Mouse (Mus musculus): Measurements from ENCODE around the gene Zbtb25.

Zbtb25 gene

DNA sequence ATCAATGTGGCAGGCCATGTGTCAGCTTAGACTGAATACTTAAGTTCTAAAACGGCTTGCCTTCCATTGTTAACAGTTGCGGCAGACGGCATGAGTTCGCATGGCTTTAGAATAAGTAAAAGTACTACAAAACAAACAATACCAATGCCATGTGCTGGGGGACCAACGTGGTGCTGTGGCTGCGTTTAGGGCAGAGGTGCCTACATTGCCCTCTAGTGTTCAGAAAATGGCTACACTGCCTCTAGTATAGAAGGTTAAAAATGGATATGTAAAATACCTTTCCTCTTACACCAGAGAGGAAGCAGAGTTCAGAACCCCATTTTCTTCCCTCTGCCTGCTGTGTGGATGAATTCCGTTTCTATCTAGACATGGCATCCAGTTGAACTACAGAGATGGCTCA lies 7.2 kb upstream of the Zbtb25 start:
- peak; percentile 14 for DNase-seq (ENCODE audit: extremely low spot score)

DNA sequence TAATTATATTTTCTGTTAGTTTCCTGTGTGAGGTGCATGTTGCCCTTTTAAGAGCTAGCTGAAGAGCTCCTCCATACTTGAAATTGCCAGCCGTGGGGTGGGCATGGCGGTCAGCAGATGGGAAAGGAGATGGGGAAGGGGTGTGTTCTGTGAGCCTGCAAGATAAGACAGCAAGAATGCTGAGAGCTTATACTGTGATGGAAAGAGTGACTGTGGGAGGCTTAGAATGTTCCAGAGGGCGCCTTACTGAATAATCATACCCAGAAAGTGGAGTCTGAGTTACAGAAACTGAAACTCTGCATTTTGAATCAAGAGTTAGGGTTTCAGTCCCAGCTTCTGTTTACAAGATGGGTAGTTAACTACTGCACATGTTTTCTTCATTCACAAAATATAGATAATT lies 6.1 kb upstream of the Zbtb25 start:
- DNase-seq (ENCODE audit: extremely low spot score), result no peak

DNA sequence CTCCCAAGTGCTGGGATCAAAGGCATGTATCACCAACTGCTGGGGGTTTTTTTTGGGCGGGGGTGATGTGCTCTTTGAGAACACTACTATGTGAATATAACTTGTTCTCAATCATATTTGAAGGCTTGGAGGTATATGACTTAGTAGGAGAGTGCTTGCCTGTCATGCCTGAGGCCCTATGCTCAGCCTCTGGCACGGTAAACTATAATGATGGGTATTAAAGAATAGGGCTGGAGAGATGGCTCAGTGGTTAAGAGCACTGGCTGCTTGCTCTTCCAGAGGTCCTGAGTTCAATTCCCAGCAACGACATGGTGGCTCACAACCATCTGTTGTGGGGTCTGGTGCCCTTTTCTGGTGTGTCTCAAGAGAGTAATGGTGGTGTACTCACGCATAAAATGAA lies 5.5 kb upstream of the Zbtb25 start:
- DNase-seq (ENCODE audit: extremely low spot score), result no peak

DNA sequence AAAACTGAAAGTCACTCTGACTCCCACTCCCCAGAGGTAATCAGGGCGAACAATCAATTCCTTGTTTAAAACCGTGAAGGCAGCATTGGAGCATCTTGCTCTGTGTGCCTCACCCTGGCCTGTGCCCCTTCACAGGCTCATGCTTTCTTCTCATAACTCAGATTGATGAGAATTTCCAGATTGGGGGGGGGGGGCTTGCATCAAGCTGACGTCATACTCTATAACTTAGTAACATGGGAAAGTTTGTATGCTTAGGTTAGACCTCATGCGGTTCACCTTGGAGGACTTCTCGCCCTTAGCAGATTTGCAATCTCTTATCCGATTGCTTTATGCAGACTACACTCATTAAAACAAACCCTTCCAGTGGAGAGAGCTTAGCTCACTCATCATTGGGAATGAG lies 4.6 kb upstream of the Zbtb25 start:
- no peak for DNase-seq (ENCODE audit: extremely low spot score)

DNA sequence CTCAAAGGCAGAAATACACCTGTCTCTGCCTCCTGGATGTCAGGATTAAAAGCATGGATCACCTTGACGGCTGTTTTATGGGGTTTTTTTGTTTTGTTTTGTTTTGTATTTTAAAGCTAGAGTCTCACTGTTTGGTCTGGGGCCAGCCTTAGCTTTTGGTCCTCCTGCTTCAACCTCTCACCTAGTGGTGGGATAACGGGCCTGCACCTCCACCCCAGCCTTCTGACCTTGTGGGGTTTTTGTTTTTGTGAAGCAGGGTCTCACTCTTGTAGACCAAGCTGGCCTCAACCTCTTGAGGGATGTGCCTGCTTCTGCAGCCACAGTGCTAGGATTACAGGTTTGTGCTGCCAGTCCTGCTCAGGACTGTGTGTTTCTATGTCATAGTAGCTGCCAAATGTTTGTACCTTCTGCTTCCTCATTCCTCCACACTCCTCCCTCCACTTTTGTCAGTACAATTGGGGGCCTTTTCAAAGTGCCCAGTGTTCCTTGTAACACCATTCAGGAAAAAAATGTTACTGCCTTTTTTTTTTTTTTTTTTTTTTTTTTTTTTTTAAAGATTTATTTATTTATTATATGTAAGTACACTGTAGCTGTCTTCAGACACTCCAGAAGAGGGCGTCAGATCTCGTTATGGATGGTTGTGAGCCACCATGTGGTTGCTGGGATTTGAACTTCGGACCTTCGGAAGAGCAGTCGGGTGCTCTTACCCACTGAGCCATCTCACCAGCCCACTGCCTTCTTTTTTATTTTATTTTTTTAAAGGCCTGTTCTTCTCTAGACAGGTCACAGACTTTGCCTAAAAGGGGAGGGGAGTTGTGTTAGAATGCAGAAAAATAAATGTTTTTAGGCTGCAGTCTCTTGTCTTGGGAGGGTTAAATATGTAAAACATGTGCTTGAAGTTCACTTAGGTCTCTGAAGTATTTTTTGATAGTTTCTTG lies 3.7 kb upstream of the Zbtb25 start:
- DNase-seq (ENCODE audit: extremely low spot score), result peak; percentile 18

DNA sequence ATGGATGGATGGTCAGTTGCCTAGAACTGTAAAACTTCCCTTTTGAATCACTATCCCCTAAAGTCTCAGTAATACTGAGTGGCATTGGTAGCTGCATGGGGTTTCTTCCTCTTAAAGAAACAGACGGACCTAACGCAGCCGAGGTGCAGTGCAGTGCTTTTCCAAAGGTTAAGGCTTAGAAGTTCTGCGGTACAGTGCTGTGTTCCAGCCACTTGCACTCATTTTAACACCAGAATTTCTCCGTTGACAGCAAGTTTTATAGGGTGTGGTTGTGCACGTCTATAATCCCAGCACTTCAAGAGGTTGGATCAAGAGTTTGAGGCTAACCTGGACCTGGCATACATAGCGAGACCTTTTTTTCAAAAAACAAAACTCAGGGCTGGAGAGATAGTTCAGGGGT lies 2.6 kb upstream of the Zbtb25 start:
- DNase-seq (ENCODE audit: extremely low spot score), result no peak

DNA sequence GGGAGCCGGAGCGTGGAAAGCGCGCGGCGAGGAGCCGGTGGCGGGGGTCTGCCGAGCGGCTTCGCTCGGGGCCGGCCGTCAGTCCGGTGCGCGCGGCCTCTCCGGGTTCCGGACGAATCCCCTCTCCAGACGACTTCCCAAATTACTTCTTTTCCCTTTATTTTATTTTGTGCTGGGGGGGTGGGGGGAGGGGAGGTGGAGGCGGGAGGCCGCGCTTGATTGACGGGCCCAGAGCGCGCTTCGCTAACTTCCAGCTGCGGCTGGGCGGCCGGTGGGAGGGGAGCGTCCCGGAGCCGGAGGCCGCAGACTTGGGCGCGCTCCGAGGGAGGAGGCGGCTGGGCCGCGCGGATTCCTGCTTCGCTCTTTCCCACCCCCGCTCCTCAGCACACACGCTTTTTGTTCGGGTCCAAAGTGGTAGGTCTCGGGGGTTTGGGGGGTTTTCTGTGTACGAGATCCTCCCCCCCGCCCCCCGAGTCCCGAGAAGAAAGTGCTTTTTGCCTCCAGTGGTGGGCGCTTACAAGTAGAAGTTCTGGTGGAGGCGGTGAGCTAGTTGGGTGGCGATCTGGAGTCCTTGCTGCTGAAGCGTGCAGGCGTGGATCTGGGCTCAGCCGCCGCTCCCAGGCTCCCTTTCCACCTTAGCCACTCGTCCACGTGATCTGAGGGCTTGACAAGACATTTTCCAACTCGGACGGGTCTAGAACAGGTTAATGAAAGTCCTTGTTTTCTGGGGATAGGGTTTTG lies 1.6 kb upstream of the Zbtb25 start:
- DNase-seq (ENCODE audit: extremely low spot score), result peak; percentile 85

DNA sequence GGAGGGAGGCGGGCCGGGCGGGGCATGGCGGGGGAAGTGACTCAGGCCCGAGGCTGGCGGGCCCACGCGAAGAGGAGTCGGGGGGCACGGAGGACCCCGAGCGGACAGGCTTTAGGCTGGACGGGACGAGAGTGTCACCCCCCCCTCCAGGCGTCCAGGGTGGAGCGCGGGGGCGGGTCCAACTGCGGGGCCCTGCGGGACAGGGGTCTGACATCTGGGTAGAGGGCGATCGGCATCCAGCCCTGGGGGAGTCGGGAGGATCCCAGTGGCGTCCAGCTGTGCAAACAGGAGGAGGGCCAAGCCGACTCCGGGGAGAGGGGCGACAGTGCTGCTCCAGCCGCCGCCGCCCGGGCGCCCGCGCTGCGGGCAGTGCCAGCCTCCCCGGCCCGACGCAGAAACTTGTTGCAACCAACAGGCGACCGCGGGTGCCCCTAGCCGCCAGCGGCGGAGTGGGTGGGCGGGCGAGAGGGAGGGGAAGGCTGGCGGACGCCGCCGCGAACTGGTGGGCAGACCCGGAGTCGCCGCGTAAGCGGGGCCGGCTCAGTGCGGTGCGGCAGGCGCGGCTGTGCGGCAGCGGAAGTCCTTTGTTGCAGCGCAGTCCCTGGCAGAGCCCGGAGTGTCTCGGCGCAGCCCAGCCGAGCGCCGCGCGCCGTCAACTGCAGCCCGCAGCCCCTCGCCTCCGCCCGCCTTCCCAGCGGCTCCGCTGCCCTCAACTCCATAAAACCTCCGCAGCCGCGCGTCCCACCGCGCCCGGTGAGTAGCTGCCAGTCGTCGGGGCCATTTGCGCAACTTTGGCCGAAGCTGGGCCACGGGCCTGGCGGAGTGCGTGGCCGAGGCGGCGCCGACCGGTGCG lies 802 bp upstream of the Zbtb25 start, which contains the start of gene Zbtb1:
Zbtb1 (plus strand) TSS at position 289 of the 853 bp plus-strand sequence.
- peak; percentile 89 for DNase-seq (ENCODE audit: extremely low spot score)

DNA sequence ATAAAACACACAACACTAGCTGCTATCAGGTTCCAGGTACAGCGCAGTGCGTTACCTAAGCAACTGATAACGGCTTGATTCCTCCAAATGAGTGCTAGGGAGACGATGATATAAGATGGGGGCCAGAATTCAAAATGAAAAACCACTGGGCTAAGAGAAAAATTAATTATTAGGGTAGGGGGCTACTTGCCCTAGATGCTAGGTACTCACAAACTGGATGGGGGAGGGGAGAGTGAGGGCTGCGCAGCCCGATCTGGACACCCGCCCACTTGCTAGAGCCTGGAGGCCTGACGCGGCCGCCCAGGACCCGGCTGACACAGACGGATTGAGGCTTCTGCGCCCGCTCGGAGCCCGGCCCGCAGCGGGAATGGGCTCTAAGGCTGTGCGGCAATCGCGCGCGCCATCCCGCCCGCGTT lies 604 bp downstream of the Zbtb25 start:
- DNase-seq (ENCODE audit: extremely low spot score), result peak; percentile 69

DNA sequence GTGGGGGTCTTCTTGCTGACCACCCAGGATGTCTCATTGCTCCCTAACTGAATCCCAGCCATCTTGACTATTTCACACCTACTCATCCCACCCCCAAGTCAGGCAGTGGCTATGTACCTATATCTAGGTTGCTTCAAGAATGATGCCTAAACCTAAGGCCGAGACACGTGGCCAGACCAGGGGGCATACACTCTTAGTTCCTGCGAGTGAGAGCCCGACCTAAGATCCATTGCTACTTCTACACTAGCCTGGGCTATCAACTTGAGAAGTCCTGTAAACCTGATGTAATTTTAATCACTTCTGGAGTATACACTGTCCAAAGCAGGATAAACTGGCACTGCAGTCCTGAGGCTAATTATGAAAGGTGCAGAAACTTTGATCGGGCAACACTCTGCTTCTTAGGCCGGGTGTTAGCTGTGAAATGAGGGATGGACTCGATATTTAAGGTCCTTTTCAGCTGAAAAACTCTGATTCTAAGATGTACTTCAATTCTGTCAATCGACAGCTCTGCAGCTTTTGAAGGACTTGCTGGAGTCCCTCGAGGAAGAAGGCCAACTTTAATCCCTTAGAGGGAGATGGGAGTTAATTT lies 1.1 kb downstream of the Zbtb25 start:
- DNase-seq (ENCODE audit: extremely low spot score), result peak; percentile 23

DNA sequence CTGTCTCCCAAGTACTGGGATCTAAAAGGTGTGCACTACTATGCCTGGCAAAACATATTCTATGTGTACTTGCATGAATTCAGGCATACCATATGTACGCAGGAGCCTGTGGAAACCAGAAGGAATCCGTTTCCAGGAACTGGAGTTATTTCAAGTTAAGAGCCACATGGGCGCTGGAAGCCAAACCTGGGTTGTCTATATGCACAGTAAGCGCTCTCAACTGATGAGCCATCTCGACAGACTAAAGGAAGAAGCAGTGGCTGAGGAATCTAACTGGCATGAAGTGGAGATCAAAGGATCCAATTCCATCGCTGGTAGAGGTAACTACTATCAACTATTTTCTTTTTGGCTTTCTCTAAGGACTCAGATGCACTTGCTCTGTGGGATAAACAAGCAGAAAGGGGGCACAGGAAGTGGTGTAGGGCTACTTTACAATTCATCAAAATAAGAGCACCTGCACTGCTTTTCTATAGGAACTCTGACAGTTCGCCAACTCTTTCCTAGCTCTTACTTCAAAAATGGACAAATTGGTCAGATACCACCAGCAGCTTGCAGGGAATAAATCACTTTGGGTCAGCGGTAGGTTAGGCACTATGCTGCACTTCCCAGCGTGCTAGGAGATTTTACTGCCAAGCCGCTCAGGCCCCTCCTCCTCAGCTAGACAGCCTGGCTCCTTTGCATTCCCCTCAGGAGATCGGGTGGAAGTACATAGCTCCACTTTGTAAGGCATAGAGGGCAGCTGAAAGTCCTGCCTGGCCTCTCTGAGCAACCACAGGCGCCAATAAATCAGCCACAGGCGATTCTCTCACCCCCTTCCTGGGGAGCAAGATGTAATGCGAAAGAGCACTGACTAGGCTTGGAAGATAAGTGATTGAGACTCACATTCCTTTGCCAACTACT lies 2.1 kb downstream of the Zbtb25 start:
- peak; percentile 59 for DNase-seq (ENCODE audit: extremely low spot score)

DNA sequence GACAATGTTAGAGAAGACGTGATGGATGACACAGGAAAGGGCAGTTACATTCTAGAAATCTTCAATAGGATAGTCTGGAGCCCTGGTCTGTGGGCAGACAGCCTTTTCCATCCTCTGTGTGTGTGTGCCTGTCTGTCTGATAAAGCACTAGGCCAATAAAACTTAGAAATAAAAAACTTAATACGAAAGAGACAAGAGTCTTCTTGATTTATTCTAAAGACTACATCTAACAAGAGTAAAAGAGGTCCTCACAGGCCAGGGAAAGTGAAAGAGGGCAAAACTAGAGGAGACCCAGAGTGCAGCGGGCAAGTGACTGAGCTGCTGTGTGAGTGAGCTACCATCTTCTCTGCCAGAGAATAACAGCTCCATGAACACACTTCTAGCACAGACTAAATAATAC lies 3.1 kb downstream of the Zbtb25 start:
- DNase-seq (ENCODE audit: extremely low spot score), result no peak

DNA sequence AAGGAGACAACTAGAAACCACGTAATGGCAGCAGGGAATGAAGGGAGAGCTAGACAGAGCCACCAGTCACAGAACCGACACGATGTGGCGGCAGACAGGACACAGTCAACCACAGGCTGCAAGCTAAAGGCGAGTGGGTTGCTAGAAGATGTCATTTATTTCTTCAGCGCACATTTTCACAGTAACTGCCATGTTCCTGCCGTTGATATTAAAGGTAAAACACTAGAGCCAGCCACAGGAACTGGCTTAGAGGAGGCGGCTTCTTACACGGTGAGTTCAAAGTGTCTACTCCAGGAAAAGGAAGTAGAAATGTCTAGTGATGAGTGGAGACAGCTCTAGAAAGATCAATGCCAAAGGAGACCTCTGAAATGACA lies 7.1 kb downstream of the Zbtb25 start:
- DNase-seq (ENCODE audit: extremely low spot score), result no peak

DNA sequence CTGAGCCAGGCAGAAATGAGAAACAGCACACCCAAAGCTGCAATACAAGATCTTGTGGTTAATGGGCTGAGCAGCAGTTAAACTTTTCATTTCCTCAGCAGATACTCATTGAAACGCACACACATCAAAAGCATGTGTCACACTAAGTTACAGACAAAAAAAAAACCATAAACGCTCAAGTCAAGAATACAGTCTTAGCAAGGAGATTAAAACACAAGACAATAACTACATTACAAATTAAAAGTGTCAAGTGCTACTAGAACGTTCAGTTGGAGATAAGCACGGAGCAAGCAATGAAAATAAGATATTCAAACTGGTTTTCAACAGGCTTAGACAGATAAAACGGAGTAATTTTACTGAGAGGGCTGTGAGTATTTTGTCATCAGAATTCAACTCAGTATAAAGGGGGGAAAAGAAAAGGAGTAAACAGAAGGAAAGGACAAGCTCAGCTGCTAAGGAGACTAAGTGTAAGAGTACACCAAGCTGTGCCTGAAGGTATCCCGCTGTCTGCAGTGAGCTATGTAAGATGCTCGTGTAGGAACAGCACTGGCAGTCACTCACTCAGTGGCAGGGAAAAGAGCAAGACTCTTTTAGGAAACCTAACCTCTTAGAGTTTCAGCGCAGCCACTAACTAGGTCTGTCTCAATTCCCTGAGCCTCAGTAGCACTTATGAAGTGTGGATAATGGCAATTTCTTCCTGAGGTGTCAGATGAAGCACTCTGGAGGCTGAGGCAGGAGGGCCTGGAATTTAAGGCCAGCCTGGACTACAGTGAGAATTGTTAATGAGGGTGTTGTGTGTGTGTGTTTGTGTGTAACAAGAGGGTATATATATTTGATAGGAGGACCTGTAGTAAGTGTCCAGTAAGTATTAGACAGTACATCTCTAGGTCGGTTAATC lies 7.7 kb downstream of the Zbtb25 start:
- DNase-seq (ENCODE audit: extremely low spot score), result no peak

DNA sequence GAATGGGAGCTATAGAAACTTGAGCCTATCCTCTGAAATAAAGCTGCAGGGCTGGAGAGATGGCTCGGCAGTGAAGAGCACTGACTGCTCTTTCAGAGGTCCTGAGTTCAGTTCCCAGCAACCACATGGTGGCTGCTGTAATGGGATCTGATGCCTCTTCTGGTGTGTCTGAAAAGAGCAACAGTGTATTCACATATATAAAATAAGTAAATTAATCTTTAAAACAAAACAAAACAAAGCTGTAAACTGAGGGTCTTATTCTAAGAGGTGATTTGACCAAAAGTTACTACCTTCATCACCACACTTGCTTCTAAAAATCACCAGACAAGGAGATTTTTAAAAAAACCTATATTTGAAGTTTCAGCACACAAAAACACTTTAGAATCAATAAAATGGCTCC lies 8.5 kb downstream of the Zbtb25 start:
- no peak for DNase-seq (ENCODE audit: extremely low spot score)

DNA sequence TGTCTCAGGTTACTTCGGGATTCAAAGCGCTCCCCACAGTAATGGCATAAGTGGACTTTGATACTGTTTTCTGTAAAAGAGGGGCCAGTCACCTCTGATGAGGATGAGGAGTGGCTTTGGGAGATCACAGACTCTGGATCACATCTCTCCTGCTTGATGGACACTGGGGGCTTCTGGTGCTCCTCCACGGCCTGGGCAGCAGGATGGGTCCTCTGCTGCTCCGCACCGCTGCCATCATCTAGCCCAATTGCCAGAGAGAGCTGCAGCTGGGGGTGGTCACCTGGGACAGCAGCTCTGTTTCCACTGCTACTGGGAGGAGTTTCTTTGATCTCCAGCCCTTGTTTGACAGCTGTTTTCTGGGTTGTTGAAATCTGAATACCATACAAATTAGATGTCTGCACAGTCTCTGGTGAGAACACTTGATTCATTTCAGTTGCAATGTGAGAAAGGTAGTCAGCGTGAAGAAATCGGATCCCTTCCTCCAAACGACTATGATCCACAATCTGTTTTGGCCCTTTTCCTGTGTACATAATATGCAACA lies 19.7 kb downstream of the Zbtb25 start:
- DNase-seq (ENCODE audit: extremely low spot score), result no peak

DNA sequence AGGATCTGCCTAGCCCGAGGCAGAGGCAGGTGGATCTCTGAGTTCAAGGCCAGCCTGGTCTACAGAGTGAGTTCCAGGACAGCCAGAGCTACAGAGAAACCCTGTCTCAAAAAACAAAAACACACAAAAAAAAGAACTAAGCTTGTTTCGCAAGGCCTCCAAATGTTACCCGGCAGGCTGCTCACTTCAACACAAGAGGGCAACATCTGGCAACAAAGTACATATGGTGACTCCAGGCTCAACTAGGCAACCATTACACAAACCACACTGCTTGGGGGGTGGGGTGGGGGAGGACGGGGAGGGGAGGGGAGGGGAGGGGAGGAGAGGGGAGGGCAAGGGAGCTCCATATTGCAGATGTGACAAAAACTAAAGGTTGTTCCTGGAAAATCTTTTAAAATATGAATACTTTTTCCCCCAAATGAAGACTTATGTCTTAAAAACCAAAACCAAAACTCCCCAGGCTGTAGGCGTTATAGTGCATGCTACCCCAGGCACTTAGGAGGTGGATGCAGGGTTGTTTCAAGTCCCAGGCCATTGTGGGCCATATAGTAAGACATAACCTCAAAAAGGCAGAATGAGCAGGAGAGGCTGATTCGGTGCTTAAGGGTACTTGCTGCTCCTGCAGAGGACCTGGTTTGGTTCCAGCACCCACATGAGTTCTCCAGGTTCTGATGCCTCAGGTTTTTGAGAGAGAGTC lies 23.5 kb downstream of the Zbtb25 start:
- DNase-seq (ENCODE audit: extremely low spot score), result no peak

DNA sequence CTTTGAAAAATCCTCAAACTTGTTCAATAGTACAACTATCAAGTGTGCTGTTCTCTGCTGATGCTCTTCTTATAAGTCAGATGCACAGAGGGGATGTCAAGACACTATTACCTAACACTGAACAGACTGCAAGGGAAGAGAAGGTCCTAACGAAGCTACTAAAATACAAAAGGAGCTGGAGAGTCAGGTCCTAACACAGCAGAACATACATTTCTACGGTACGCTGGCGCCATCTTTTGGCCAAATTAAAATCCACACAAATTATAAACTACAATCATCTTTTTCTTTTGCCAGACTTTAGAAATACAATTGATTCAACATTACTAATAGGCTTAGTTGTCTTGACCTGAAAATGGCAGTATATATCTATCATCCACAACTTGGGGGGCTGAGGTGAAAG lies 28.3 kb downstream of the Zbtb25 start:
- peak; percentile 59 for DNase-seq (ENCODE audit: extremely low spot score)
